Mouse (Mus musculus): ENCODE measurements around the gene Synj1. TPM values are rescaled to one million over a fixed set of nuclear protein-coding genes. Genes with fewer than 3 reads are reported as not detected.

The Synj1 gene
- polyA plus RNA-seq, 1 experiment = 10.0 TPM

- TF ChIP-seq E2F4 (IDR thresholded peaks at IDR 0.05; ENCODE audit: insufficient read depth) (peak; percentile 8), MYOD1 (IDR thresholded peaks at IDR 0.05; ENCODE audit: control insufficient read depth in 1 of 3, insufficient read length in 2 of 3, low read depth in 2 of 3) (no peak)
- Histone ChIP-seq H3ac (ENCODE audit: control insufficient read depth, insufficient read length) (peak overlapping the region; percentile 37), H3K4me2 (ENCODE audit: low read depth) (peak overlapping the region; percentile 74), H3K36me3 (ENCODE audit: control insufficient read depth, insufficient read depth) (no peaks in the 10 kb centered on the region), H3K79me2 (ENCODE audit: control insufficient read depth, insufficient read depth) (no peaks in the 10 kb centered on the region), H3K27me3 (ENCODE audit: control insufficient read depth, insufficient read depth, insufficient read length) (no peaks in the 10 kb centered on the region), H3K4me3 (peak overlapping the region; percentile 62)
These were observed 76.9 kb downstream of the Synj1 start for GRCm38 (mm10) chr16:90934193-90934686.

- peak overlapping the region; percentile 74 for H3K4me2 ChIP-seq (ENCODE audit: low read depth)
- TF ChIP-seq USF1 (IDR thresholded peaks at IDR 0.05; ENCODE audit: low read depth) = no peak
These were observed 77.5 kb downstream of the Synj1 start for GRCm38 (mm10) chr16:90933534-90934176.

GRCm38 (mm10) chr16:90927446-90927845 is 83.7 kb downstream of the Synj1 start:
- Histone ChIP-seq H3K27me3 (ENCODE audit: control insufficient read depth, insufficient read depth, insufficient read length) (no peaks in the 10 kb centered on the region), H3ac (ENCODE audit: control insufficient read depth, insufficient read length) (no peak overlapping the region), H3K4me3 (no peak overlapping the region), H3K79me2 (ENCODE audit: control insufficient read depth, insufficient read depth) (no peaks in the 10 kb centered on the region), H3K4me2 (ENCODE audit: low read depth) (no peak overlapping the region), H3K36me3 (ENCODE audit: control insufficient read depth, insufficient read depth) (peaks cover 3% of the 10 kb centered on the region)
- no peak for TF ChIP-seq TCF3 (IDR thresholded peaks at IDR 0.05; ENCODE audit: insufficient read length, low read depth)

More at GRCm38 (mm10) chr16:90933534-90934176, 77.5 kb downstream of the Synj1 start:
- peak overlapping the region; percentile 37 for H3ac ChIP-seq (ENCODE audit: control insufficient read depth, insufficient read length)
- H3K4me3 ChIP-seq = peak overlapping the region; percentile 62
- no peaks in the 10 kb centered on the region for H3K79me2 ChIP-seq (ENCODE audit: control insufficient read depth, insufficient read depth)
- no peaks in the 10 kb centered on the region for H3K36me3 ChIP-seq (ENCODE audit: control insufficient read depth, insufficient read depth)
- H3K27me3 ChIP-seq (ENCODE audit: control insufficient read depth, insufficient read depth, insufficient read length) = no peaks in the 10 kb centered on the region

- H3K36me3 ChIP-seq (ENCODE audit: control insufficient read depth, insufficient read depth) = peaks cover 3% of the 10 kb centered on the region
- no peak overlapping the region for H3ac ChIP-seq (ENCODE audit: control insufficient read depth, insufficient read length)
- no peak overlapping the region for H3K4me3 ChIP-seq
- H3K27me3 ChIP-seq (ENCODE audit: control insufficient read depth, insufficient read depth, insufficient read length) = no peaks in the 10 kb centered on the region
- H3K4me2 ChIP-seq (ENCODE audit: low read depth) = no peak overlapping the region
- TF ChIP-seq MAX (IDR thresholded peaks at IDR 0.05; ENCODE audit: low read depth) = no peak
- TF ChIP-seq SRF (IDR thresholded peaks at IDR 0.05; ENCODE audit: control insufficient read depth, insufficient read length, low read depth) = no peak
- no peak for TF ChIP-seq CEBPB (IDR thresholded peaks at IDR 0.05; ENCODE audit: insufficient read depth, poor library complexity, severe bottlenecking)
- TF ChIP-seq REST (IDR thresholded peaks at IDR 0.05; ENCODE audit: insufficient read depth, insufficient read length) = no peak
- no peak for TF ChIP-seq POLR2A (IDR thresholded peaks at IDR 0.05; ENCODE audit: insufficient read length, low read depth)
- TF ChIP-seq MYOD1 (IDR thresholded peaks at IDR 0.05; ENCODE audit: control insufficient read depth in 1 of 3, insufficient read length in 2 of 3, low read depth in 2 of 3) = no peak
- TF ChIP-seq POLR2AphosphoS2 (IDR thresholded peaks at IDR 0.05; ENCODE audit: insufficient read length, low read depth) = no peak
- TF ChIP-seq E2F4 (IDR thresholded peaks at IDR 0.05; ENCODE audit: insufficient read depth) = no peak
- no peaks in the 10 kb centered on the region for H3K79me2 ChIP-seq (ENCODE audit: control insufficient read depth, insufficient read depth)
These were observed 85.6 kb downstream of the Synj1 start for GRCm38 (mm10) chr16:90925461-90925860.

- Histone ChIP-seq H3K4me2 (ENCODE audit: low read depth) (no peak overlapping the region), H3K79me2 (ENCODE audit: control insufficient read depth, insufficient read depth) (no peaks in the 10 kb centered on the region), H3K27me3 (ENCODE audit: control insufficient read depth, insufficient read depth, insufficient read length) (no peaks in the 10 kb centered on the region), H3K4me3 (no peak overlapping the region), H3K36me3 (ENCODE audit: control insufficient read depth, insufficient read depth) (peaks cover 3% of the 10 kb centered on the region), H3ac (ENCODE audit: control insufficient read depth, insufficient read length) (no peak overlapping the region)
- TF ChIP-seq CEBPB (IDR thresholded peaks at IDR 0.05; ENCODE audit: insufficient read depth, poor library complexity, severe bottlenecking) (no peak), TCF12 (IDR thresholded peaks at IDR 0.05; ENCODE audit: insufficient read depth, poor library complexity, severe bottlenecking) (no peak), SRF (IDR thresholded peaks at IDR 0.05; ENCODE audit: control insufficient read depth, insufficient read length, low read depth) (no peak), POLR2A (IDR thresholded peaks at IDR 0.05; ENCODE audit: insufficient read length, low read depth) (no peak), MAX (IDR thresholded peaks at IDR 0.05; ENCODE audit: low read depth) (no peak), MYOG (IDR thresholded peaks at IDR 0.05; ENCODE audit: control insufficient read depth in 1 of 3, insufficient read depth in 1 of 3, insufficient read length in 2 of 3, low read depth in 2 of 3) (no peak), REST (IDR thresholded peaks at IDR 0.05; ENCODE audit: insufficient read depth, insufficient read length) (no peak)
These were observed 86.3 kb downstream of the Synj1 start for GRCm38 (mm10) chr16:90924606-90925370.

Data from myocyte (in vitro differentiated cells).